Mouse (Mus musculus) lung, postnatal 0 days (tissue): ENCODE measurements around the gene Iqgap1. TPM values are rescaled to one million over a fixed set of nuclear protein-coding genes. Genes with fewer than 3 reads are reported as not detected.
A peak's percentile ranks its signal among the peaks of the same experiment; 100 is the strongest.

Source experiments
- ATAC-seq: fragments of 200-750 bp; cut with Nextera tagmentation; 2 replicates; pipeline ENCODE4 v1.8.0; 2017; ENCODE audit warnings: moderate library complexity
- DNase-seq: peaks from one replicate; pipeline ENCODE4 v3.0.0-alpha.2; 2016; ENCODE audit warnings: low spot score
- H3K27ac ChIP-seq: fragments of 300-500 bp; sonication (generic); 2 replicates; pipeline ENCODE4 v1.5.1; 2014; ENCODE audit warnings: antibody characterized with exemption, mild to moderate bottlenecking, low read length, mixed read lengths
- H3K27me3 ChIP-seq: fragments of 300-500 bp; sonication (generic); replicated peaks from 2 replicates; pipeline ENCODE4 v1.6.1; 2014; ENCODE audit warnings: low read length, mixed read lengths; ENCODE audit not compliant: insufficient read depth
- H3K36me3 ChIP-seq: fragments of 300-500 bp; sonication (generic); 2 replicates; pipeline ENCODE4 v1.6.1; 2014; ENCODE audit warnings: low read length, mixed read lengths; ENCODE audit not compliant: insufficient read depth
- H3K4me1 ChIP-seq: fragments of 300-500 bp; sonication (generic); 2 replicates; pipeline ENCODE4 v1.6.1; 2014; ENCODE audit warnings: antibody characterized with exemption, low read depth, low read length, mixed read lengths; ENCODE audit not compliant: insufficient read depth
- H3K4me2 ChIP-seq: fragments of 300-500 bp; sonication (generic); replicated peaks from 2 replicates; pipeline ENCODE4 v1.6.1; 2014; ENCODE audit warnings: low read depth, mild to moderate bottlenecking, low read length, moderate library complexity, mixed read lengths
- H3K4me3 ChIP-seq: fragments of 300-500 bp; sonication (generic); 2 replicates; pipeline ENCODE4 v1.5.1; 2014; ENCODE audit warnings: low read depth, low read length
- H3K9ac ChIP-seq: fragments of 300-500 bp; sonication (generic); replicated peaks from 2 replicates; pipeline ENCODE4 v1.6.1; 2014; ENCODE audit warnings: low read depth, mild to moderate bottlenecking
- H3K9me3 ChIP-seq: fragments of 300-500 bp; sonication (generic); 2 replicates; pipeline ENCODE4 v1.6.1; 2016; ENCODE audit warnings: low read length, mixed read lengths
- CTCF ChIP-seq: IDR thresholded peaks from 2 replicates; pipeline ENCODE4 v1.5.1; 2016; ENCODE audit warnings: antibody characterized with exemption, mild to moderate bottlenecking
- EP300 ChIP-seq: IDR thresholded peaks from 2 replicates; pipeline ENCODE4 v1.6.1; 2016; ENCODE audit warnings: antibody characterized with exemption, mild to moderate bottlenecking, control low read depth
- WGBS: fragments of 180-500 bp; shearing (Covaris S2); extraction: QIAGEN DNeasy Blood & Tissue Kit; methylation state at CpG from one replicate; pipeline ENCODE4 v1.1.7; 2014; 5-methylcytosine and 5-hydroxymethylcytosine counted together
- polyA plus RNA-seq: library from polyadenylated mRNA; unstranded; fragments of >200 nt; fragmentation: Nextera tagmentation; extraction: Ambion mirVana; gene quantifications from 2 replicates; pipeline ENCODE4 v1.2.1, GENCODE M21; 2015

Gene Iqgap1
- polyA plus RNA-seq, 1 experiment from 2014 or later, result 153 TPM

DNA sequence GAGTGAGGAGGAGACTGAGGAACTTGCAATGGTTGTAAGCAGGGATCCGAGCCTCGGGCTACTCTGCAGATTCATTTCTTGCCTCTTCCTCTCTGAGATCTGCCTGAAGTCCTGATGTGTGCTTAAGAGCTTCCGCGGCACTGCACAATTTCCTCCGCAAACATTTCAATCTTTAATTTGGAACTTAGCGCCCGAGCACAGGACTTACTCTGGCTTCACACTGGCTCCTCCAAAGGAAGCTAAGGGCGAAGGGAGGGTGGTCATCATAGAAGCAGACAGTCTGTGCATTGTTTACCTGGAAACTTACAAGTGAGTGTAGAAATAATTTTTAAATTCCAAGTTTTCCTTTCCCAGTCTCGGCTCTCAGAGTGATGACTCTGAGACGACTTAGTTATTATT, 20.5 kb upstream of the Iqgap1 start:
- H3K9ac ChIP-seq, result no peak overlapping the region
- H3K27me3 ChIP-seq, result no peaks in the 10 kb centered on the region
- H3K27ac ChIP-seq, result no peak overlapping the region
- DNase-seq (no peak), ATAC-seq (no peak)
- TF ChIP-seq EP300 (no peak), CTCF (no peak)
- no peak overlapping the region for H3K4me2 ChIP-seq
- no peak overlapping the region for H3K4me3 ChIP-seq
- no peaks in the 10 kb centered on the region for H3K4me1 ChIP-seq
- H3K36me3 ChIP-seq, result no peaks in the 10 kb centered on the region
- H3K9me3 ChIP-seq, result no peaks in the 10 kb centered on the region
- 59% methylated on average over 10 of the region's 10 CpGs for WGBS

- ATAC-seq (no peak), DNase-seq (peak; percentile 40)
- Histone ChIP-seq H3K9ac (no peak overlapping the region), H3K36me3 (no peaks in the 10 kb centered on the region), H3K4me2 (no peak overlapping the region), H3K4me1 (0 out of 2 replicates have a peak, but pooled peaks cover 2% of the 10 kb centered on the region), H3K27me3 (no peaks in the 10 kb centered on the region), H3K27ac (no peak overlapping the region), H3K9me3 (no peaks in the 10 kb centered on the region), H3K4me3 (no peak overlapping the region)
- WGBS, result 49% methylated on average over 15 of the region's 15 CpGs
- TF ChIP-seq CTCF (no peak), EP300 (no peak)
These were observed 20.0 kb upstream of the Iqgap1 start for GRCm38 (mm10) chr7:80845621-80846279.

- Histone ChIP-seq H3K4me2 (no peak overlapping the region), H3K9me3 (no peaks in the 10 kb centered on the region), H3K36me3 (no peaks in the 10 kb centered on the region), H3K9ac (no peak overlapping the region), H3K27me3 (no peaks in the 10 kb centered on the region), H3K27ac (no peak overlapping the region), H3K4me1 (0 out of 2 replicates have a peak, but pooled peaks cover 3% of the 10 kb centered on the region), H3K4me3 (no peak overlapping the region)
- no peak for ATAC-seq
- TF ChIP-seq EP300 (no peak), CTCF (no peak)
- no peak for DNase-seq
- WGBS, result 88% methylated on average over 12 of the region's 12 CpGs
These were observed 18.9 kb upstream of the Iqgap1 start for GRCm38 (mm10) chr7:80844691-80845090.

DNA sequence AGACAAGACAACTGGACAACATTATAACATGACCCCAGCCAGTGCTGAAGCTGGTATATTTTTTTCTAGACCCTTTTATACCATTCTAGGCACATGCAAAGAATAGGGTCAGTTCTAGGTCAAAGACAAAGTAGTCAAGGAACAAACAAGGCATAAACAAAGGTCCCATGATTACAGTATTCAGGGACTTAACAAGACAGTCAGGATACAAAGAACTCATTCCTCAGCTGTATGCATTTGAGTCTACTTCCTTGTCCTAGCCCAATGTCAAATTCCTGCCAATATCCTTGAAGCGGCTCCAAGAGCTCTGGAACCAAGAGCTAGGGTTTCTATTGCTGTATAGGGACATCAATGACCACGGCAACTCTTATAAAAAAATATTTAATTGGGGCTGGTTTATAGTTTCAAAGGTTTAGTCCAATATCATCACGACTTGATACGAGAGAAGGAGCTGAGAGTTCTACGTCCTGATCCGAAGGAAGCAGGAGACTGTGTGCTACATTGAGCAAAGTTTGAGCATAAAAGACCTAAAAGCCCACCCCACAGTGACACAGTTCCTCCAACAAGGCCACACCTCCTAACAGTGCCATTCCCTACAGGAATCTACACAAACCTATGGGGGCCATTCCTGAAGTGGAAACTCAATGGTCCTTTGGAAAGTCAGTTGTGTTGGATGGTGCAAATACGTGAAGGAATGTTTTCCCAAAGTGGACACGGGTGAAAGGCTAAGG, 18.3 kb upstream of the Iqgap1 start:
- TF ChIP-seq EP300 (no peak), CTCF (no peak)
- Histone ChIP-seq H3K9ac (no peak overlapping the region), H3K36me3 (no peaks in the 10 kb centered on the region), H3K4me2 (no peak overlapping the region), H3K4me3 (no peak overlapping the region), H3K27ac (no peak overlapping the region), H3K4me1 (0 out of 2 replicates have a peak, but pooled peaks cover 3% of the 10 kb centered on the region), H3K27me3 (no peaks in the 10 kb centered on the region), H3K9me3 (no peaks in the 10 kb centered on the region)
- ATAC-seq, result no peak
- no peak for DNase-seq
- WGBS, result 88% methylated on average over 8 of the region's 8 CpGs

- no peaks in the 10 kb centered on the region for H3K27me3 ChIP-seq
- DNase-seq (no peak), ATAC-seq (no peak)
- 0 out of 2 replicates have a peak, but pooled peaks cover 3% of the 10 kb centered on the region for H3K4me1 ChIP-seq
- H3K9me3 ChIP-seq, result no peaks in the 10 kb centered on the region
- TF ChIP-seq CTCF (no peak), EP300 (no peak)
- H3K27ac ChIP-seq, result no peak overlapping the region
- WGBS, result 75% methylated on average over 1 of the region's 1 CpGs
- no peak overlapping the region for H3K4me3 ChIP-seq
- no peak overlapping the region for H3K9ac ChIP-seq
- no peaks in the 10 kb centered on the region for H3K36me3 ChIP-seq
- H3K4me2 ChIP-seq, result no peak overlapping the region
These were observed 17.4 kb upstream of the Iqgap1 start for GRCm38 (mm10) chr7:80843176-80843575.

- Histone ChIP-seq H3K36me3 (no peaks in the 10 kb centered on the region), H3K4me2 (no peak overlapping the region), H3K4me1 (0 out of 2 replicates have a peak, but pooled peaks cover 3% of the 10 kb centered on the region), H3K27ac (no peak overlapping the region), H3K27me3 (no peaks in the 10 kb centered on the region), H3K9ac (no peak overlapping the region), H3K4me3 (no peak overlapping the region), H3K9me3 (no peaks in the 10 kb centered on the region)
- DNase-seq, result no peak
- ATAC-seq, result no peak
- TF ChIP-seq EP300 (no peak), CTCF (no peak)
- WGBS, result 61% methylated on average over 5 of the region's 5 CpGs
These were observed 16.4 kb upstream of the Iqgap1 start for GRCm38 (mm10) chr7:80842132-80842531.
